Mouse (Mus musculus): ENCODE results near the gene Txn2.

The Txn2 gene

GRCm38 (mm10) chr15:77928673-77929331 lies at the start of gene Txn2:
TSS of gene Txn2 (minus strand) at chr15:77929006.
- peak; percentile 98 for DNase-seq (ENCODE audit: low spot score)

- no peak for DNase-seq (ENCODE audit: low spot score)
Observed at GRCm38 (mm10) chr15:77977663-77978062, 48.9 kb upstream of the Txn2 start.

GRCm38 (mm10) chr15:77974165-77974841 lies 45.5 kb upstream of the Txn2 start:
- no peak for DNase-seq (ENCODE audit: low spot score)

GRCm38 (mm10) chr15:77970470-77971292 lies 41.9 kb upstream of the Txn2 start, which contains the start of gene Eif3d:
TSS of gene Eif3d (minus strand) at chr15:77970813.
- peak; percentile 96 for DNase-seq (ENCODE audit: low spot score)

GRCm38 (mm10) chr15:77969940-77970469 lies 41.2 kb upstream of the Txn2 start:
- no peak for DNase-seq (ENCODE audit: low spot score)

DNA sequence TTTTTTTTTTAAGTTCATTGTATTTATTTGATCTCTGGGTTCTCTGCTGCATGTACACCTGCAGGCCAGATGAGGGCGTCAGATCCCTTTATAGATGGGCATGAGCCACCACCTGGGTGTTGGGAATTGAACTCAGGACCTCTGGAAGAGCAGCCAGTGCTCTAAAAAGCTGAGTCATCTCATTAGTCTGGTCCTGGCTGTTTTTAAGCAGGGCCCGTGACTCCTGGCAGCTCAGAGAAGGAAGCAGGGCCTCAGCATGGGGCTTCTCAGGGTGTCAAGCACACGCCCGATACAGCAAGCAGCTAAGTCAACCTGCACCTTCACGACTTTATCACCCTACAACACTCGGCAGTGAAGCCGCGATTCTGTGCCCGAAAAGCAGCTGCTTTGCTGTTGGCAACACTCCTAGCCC lies 36.3 kb upstream of the Txn2 start:
- no peak for DNase-seq (ENCODE audit: low spot score)

- no peak for DNase-seq (ENCODE audit: low spot score)
Observed at GRCm38 (mm10) chr15:77962447-77962846, 33.6 kb upstream of the Txn2 start.

DNA sequence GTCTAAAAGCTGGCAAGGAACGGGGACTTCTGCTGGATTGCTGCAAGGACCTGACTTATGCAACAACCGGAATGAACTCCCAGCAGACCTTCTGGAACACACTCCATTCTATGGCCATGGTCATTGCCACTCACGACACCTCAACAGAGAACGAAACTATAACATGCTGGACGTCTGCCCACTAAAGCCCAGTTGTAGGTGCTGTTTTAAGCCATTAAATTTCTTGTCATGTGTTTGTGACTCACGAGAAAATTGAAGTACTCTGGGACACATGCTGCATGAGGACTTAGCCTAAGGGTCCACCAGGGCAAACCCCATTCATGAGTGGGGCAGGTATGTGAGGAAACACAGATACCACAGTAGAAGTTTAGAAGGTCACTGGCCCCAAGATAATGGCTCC lies 31.9 kb upstream of the Txn2 start:
- DNase-seq (ENCODE audit: low spot score): no peak

DNA sequence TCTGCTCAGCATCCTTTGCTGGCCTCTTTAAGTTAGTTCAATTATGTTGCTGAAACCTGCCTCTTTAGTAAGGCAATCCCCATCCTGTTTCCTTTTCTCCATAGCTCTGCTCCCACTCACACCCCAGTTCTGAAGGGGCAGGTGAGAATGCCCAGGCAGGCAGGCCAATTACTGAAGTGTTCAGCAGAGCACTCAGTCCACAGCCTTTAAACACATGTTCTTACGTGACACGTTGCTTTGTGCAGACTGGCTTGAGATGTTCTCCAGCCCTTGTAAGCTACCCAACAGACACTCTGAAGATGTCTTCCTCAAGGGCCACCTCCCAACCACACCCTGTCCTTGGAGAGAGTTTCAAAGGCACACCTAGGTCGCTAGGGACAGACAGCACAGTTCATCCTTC lies 29.3 kb upstream of the Txn2 start:
- DNase-seq (ENCODE audit: low spot score): no peak

DNA sequence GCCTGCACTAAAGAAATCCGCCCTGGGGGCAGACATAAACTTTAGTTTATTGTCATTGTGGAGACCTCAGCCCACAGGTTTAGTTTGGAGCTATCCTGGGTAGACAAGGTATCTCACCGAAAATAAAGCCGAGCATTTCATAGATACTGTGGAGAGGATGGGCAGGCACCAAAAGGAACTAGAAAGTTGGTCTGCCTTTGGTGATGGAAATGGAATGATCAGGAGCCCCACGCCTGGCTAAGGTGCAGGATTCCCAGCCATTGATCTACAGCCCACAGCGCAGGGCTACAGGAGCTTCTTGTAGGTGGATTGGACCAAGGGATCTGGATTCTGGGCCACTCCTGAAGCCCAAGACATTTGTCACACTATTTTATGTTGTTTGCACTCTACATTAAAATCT lies 28.8 kb upstream of the Txn2 start:
- no peak for DNase-seq (ENCODE audit: low spot score)

DNA sequence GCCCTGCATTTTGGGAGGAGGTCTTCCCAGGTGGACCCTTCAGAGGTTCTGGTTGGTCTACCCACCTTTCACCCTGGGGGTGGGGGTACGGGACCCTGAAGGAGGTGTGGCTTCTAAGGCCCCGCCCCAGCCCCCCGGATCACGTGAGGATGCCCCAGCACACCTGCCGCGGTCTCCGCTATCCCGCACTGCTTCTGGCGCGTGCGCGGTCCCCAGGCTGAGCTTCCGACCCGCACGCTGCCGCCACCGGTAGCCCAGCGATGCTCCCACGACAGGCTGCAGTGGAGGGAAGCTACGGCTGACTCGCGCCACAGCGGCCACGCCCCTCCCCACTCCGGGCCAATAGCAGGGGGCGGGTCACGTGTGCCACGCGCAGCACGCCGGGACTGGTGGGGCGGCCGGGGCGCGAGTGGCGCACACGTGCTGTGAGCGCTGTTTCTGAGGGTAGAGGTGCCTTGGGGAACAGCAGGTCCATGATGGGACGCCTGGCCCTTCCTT lies 27.6 kb upstream of the Txn2 start, which contains the start of gene Foxred2:
TSS of gene Foxred2 (minus strand) at position 319 of the 498 bp plus-strand sequence.
- DNase-seq (ENCODE audit: low spot score): peak; percentile 93

DNA sequence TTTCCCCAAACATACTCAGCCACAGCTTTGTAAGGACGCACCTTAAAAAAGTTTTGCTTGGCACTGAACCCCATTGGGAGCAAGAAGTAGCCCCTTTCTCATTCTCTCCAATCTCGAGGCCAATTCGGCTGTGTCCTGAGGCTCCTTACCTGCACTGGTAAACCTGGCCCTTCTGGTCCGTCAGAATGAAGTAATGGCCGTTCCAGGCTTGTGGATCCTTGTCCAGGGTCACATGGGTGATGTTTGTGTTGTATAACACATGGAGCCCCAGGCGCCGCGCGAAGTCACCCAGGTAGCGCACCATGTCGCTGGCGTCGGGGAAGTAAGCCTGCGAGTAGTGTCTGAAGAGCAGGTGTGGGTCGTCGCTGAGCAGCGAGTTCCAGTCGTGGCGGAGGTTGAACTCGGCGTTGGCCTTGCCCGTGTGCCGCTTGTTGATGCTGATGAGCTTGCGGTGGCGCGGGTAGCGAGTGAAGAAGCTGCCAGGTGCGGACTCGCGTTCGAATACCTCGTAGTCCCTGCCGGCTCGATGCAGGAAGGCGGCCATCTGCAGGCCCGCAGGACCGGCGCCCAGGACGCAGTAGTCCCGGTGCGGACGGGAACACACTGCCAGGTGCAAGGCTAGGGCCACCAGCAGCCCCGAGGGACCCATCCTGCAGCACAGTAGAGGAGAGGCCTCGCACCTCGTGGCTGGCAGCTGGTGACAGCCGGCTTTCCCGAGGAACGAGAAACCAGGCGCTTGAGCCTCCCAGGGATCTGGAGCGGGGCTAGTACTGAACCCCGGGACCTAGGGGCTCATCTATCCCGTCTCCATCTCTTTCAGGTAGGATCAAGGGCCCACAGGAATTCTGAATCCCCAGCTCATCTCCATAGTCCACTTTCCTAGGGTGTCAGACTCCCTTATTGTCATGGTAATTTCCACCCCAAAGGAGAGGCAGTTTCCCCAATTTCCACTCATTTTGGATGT lies 26.9 kb upstream of the Txn2 start:
- no peak for DNase-seq (ENCODE audit: low spot score)

GRCm38 (mm10) chr15:77954362-77954761 lies 25.6 kb upstream of the Txn2 start:
- DNase-seq (ENCODE audit: low spot score): peak; percentile 53

DNA sequence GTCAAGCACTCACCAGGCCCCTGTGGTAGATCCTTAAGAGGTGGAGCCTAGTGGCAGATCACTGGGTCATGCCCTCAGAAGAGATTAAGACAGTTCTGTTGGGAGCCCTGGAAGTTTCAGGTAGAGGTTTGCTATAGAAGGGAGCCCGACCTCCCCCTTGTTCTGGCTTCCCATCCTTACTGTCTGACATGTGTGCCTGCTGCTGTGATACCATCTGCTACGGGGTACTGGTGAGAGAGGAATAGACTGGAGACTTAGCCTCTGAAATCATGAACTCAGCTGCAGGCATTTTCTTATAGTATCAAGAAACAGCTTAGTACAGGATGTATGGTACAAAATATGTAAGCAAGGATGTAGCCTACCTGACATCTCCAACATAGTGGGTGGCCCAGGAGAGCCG lies 24.1 kb upstream of the Txn2 start:
- no peak for DNase-seq (ENCODE audit: low spot score)

DNA sequence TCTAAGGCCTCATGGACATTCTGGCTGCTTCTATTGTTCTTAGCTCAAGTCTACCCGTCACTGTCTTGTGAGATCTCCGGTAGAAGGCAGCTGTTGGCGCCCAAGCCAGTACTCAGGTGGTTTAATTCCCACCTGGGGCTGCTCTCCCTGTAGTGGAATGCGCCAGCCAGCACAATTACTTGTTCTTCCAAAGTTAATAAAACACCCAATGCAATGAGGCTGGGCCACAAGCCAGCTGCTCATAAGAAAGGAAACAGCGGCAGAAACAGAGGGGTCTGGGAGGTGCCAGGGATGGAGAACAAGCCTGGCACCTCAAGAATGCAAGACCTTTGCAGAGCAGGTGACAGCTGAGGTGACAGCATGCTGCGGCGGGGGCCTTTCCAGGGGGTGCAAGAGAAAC lies 20.3 kb upstream of the Txn2 start:
- no peak for DNase-seq (ENCODE audit: low spot score)

GRCm38 (mm10) chr15:77945711-77946110 lies 16.9 kb upstream of the Txn2 start:
- DNase-seq (ENCODE audit: low spot score): no peak

GRCm38 (mm10) chr15:77941563-77941962 lies 12.8 kb upstream of the Txn2 start:
- no peak for DNase-seq (ENCODE audit: low spot score)

DNA sequence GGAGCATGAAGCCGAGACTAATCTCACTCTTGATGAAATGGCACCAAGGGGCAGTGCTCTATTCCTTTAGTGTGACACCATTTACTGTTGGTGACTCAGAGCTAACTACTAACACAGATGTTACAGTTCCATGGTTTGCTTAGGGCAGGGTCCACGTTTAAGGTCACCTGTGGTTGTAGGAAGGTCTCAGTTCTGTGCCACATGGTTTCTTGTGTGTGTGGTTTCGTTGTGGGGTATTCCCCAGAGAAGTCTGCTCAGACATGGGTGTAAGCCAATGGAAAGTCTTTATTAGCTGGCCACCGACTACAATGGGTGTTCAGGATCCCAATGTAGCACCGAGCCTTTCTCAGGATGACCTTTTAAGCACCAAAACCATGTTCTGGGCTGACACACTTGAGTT lies 9.7 kb upstream of the Txn2 start:
- no peak for DNase-seq (ENCODE audit: low spot score)

DNA sequence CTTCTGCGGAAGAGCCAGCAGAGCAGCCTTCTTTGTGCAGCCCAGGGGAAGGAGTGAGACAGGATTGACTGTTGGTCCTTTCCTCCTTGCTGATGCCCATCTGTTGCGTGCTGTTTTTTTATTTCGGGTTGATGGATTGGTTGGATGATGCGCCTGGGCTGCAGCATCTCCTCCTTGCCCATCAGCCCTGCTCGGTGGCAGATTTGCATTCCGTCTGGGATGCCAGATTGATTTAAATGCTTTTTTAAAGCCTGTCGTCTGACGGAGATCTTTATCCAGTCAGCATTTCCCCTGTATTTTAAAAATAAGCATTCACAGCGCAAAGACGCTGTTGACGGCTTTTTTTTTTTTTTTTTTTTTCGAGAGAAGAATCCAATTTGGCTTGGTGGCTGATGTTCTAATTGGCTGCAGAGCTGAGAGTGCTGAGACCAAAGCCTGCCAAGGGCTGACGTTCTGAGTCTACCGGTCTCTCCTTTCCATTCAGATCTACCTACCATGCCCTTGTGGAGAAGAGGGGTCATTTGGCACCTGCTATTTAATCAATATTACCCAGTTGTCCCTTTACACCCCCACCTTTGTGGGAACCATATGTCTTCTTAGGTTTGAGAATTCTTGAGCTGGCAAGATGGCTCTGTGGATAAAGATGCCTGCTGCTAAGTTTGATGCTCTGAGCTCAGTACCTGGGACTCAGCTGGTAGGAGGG lies 7.0 kb upstream of the Txn2 start:
- no peak for DNase-seq (ENCODE audit: low spot score)

- DNase-seq (ENCODE audit: low spot score): no peak
Observed at GRCm38 (mm10) chr15:77934968-77935367, 6.2 kb upstream of the Txn2 start.

DNA sequence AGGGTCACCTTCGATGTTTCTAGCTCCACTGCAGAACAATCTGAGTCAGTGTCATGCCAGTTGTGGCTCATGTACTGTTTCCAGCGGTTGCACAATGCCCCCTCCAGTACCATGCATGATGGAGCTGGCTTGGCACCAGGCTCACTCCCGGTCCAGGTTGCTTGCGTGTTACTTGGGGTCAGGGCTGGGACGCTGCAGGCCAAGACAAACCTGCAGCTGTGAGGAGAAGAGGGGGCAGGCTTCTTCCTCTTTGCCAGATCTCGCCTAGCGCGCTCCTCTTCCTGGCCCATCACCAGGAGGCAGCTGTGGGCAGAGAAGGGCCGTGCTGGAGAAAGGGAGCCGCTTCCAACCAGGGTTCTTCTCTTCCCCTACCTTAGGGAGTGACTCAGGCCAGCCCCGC lies 5.5 kb upstream of the Txn2 start:
- no peak for DNase-seq (ENCODE audit: low spot score)

All from T-cell, adult 2 months (primary cell).